Mouse (Mus musculus) 416B (cell line): ENCODE results near the gene Ndufa6.
A peak's percentile ranks its signal among the peaks of the same experiment; 100 is the strongest.
"Not testable (repeated sequence)": the region's sequence is repeated elsewhere in the genome, so short reads cannot be mapped to it uniquely, and the experiment has no call there.

Experiments used
- DNase-seq: peaks from one replicate; pipeline ENCODE4 v3.0.0; 2011; ENCODE audit warnings: low read depth

Ndufa6 gene

GRCm38 (mm10) chr15:82368146-82368545 is 14.0 kb upstream of the Ndufa6 start:
- DNase-seq: no peak

GRCm38 (mm10) chr15:82364561-82364960 is 10.4 kb upstream of the Ndufa6 start:
- DNase-seq: not testable (repeated sequence)

DNA sequence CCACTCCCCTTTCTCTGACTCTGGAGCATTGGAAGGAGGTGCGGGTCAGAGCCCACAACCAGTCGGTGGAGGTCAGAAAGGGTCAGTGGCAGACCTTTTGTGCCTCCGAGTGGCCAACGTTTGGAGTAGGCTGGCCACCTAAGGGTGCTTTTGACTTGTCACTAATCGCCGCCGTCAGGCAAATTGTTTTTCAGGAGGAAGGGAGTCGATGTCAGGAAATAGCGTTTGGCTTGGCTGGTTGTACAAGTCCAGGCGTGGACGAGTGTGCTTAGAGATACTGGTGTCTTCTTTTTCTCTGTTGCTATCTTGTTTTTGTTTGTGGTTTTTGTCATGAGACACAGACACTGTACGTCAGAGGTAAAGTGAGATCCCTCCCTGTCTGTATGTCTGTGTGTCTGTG is 9.7 kb upstream of the Ndufa6 start:
- not testable (repeated sequence) for DNase-seq

- DNase-seq: no peak
Measured at GRCm38 (mm10) chr15:82362234-82362633, 8.1 kb upstream of the Ndufa6 start.

GRCm38 (mm10) chr15:82361459-82362018 is 7.4 kb upstream of the Ndufa6 start:
- DNase-seq: peak; percentile 64

GRCm38 (mm10) chr15:82358431-82359260 is 4.5 kb upstream of the Ndufa6 start:
- DNase-seq: no peak

- DNase-seq: no peak
Measured at GRCm38 (mm10) chr15:82353745-82354113, 393 bp downstream of the Ndufa6 start.

GRCm38 (mm10) chr15:82353078-82353744 is 911 bp downstream of the Ndufa6 start:
- peak; percentile 20 for DNase-seq

- peak; percentile 55 for DNase-seq
Measured at GRCm38 (mm10) chr15:82351480-82351879, 2.6 kb downstream of the Ndufa6 start.

DNA sequence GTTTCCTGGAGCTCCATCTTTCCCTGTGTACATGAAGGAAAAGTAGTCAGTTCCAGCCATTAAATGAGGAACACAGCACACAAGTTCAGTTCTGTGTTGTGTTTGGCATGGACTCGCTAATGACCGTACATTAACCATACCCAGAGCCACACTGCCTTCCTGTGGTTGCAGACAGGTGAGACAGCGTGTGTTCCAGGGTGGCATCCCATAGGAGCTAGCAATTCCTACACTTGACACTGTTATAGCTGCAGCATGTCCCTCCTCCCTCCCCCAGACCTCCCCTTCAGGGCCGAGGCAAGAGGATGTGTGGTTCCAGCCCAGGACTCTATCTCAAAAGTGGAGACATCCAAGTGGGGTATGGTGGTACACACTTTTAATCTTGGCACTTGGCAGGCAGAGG is 3.8 kb downstream of the Ndufa6 start:
- no peak for DNase-seq

DNA sequence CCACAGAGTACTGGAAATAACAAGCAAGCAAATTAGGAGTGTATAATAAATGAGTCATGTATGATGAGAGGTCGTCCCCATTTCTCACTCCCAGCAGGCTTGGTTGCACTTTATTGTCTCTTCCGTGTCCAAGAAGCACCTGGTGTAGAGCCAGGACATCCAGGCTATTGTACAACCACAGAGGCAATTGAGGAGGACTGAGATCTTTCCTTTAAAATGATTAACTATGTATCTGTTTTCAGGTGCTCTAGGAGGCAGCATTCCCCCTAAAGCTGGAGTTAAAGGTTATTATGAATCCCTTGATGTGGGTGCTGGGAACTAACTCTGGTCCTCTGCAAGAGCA is 5.2 kb downstream of the Ndufa6 start:
- no peak for DNase-seq

DNA sequence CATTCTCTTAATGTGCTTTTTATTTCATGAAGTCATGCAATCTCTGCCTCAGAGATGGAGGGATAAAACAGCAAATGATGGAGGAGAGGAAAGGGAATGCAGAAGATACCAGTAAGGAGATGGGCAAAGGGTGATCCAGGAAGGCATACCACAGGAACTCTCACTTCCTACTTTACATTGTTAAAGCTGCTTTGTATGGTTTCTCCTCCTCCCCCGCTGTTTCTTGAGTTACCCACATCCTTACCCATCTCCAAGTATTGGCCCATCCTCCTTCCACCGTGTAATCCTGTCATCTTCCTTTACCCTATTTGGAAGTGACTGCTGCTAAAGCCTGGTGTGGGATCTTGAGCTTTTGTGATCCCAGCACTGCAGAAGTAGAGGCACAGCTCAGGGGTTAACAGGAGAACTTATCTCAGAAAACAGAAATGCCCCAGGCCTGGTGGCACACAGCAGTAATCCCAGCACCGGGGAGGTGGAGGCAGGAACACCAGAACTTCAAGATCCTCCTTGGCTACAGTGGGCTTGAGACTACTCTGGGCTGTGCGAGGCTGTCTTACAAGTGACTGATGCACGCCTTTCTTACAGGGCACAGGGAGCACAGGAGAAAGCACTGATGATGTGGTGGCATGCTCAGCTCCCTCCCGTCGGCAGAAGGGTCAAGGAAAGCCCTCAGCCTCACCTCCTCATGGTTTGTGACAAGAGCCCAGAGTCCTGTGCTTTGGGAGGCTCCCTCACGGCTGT is 5.7 kb downstream of the Ndufa6 start:
- DNase-seq: peak; percentile 56

- DNase-seq: no peak
Measured at GRCm38 (mm10) chr15:82347852-82348251, 6.3 kb downstream of the Ndufa6 start.

DNA sequence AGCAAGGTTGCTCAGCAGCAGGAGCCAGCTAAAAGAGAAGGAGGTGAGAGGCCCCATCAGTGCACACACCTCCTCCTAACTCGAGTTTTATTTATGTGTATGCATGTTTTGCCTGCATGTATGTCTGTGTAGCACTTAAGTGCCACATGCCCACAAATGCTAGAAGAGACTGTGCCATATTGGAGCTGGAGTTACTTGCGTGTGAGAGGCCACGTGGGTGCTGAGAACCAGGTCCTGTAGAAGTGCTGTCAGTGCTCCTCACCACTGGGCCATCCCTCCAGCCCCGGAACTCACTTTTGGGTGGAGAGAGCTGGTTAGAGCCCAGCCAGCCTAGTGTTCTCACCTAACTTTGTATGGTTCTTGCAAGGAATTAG is 6.8 kb downstream of the Ndufa6 start:
- DNase-seq: no peak

DNA sequence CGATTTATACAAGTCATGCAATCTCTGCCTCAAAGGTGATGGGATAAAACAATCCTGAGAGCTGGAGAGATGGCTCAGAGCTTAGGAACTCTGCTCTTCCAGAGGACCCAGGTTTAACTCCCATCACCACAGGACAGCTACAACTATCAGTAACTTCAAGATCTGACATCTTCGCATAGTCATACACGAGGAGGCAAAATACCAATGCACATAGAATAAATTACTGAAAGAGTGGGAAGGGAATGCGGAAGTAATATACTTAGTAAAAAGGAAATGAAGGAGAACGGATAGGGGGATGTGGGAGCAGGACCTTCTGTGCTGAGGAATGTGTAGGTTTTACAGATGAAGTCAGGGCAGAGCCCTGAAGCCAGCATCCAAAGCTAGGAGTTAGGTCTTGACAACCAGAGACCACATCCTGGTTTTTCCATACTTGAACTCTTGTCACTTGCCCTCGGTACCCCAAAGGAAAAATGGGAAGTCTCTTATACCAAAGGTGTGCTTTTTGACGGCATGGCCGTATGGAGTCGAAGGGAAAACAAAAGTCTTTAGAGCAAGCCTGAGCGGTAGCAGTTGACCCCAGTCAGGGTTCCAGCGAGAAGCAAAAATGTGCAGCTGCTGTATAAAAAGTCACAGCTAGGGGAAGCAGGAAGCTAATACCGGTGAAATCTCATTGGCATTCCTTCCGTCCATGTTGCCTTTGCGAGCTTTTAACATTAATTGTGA is 7.4 kb downstream of the Ndufa6 start:
- DNase-seq: peak; percentile 26

GRCm38 (mm10) chr15:82345820-82346470 is 8.2 kb downstream of the Ndufa6 start:
- DNase-seq: peak; percentile 99

GRCm38 (mm10) chr15:82344971-82345370 is 9.2 kb downstream of the Ndufa6 start:
- no peak for DNase-seq

DNA sequence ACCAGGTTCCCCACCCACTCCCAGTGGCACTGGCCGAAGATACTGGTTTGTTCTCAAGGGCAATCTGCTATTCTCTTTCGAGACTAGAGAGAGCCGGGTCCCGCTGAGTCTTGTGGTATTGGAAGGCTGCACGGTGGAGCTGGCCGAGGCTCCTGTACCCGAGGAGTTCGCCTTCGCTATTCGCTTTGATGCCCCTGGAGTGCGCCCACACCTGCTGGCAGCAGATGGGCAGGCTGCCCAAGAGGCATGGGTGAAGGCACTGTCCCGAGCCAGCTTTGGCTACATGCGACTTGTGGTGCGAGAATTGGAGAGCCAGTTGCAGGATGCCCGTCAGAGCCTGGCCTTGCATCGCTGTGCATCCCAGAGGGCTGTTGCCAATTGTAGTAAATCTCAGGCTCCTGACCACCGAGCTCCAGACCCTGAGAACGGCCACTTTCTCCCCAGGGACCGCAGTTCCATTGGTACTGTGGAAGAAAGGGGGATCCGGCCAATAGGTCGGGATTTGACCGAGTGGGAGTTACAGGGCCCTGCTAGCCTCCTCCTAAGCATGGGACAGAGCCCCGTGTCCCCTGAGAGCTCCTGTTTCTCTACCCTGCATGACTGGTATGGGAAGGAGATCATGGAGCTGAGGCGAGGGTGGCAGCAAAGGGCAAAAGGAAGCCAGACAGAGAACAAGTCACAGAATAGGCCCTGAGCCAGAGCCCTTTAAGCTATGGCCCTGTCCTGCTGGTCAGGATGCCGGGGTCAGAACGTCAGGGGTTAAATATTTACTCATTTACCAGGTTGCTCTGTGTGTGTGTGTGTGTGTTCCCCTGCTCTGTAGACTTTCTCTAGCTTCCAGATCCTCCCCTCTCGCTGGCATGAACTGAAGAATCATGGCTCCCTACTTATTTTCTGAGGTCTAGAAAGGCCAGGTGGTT is 10.5 kb downstream of the Ndufa6 start:
- no peak for DNase-seq

- peak; percentile 21 for DNase-seq
Measured at GRCm38 (mm10) chr15:82342543-82342935, 11.6 kb downstream of the Ndufa6 start.
